Mouse (Mus musculus) left cerebral cortex, adult 11 months (tissue): Measurements from ENCODE around the gene Atp5e.

Experiments
- DNase-seq: peaks from one replicate; pipeline ENCODE4 v3.0.0; 2022; ENCODE audit warnings: low spot score

The Atp5e gene

DNA sequence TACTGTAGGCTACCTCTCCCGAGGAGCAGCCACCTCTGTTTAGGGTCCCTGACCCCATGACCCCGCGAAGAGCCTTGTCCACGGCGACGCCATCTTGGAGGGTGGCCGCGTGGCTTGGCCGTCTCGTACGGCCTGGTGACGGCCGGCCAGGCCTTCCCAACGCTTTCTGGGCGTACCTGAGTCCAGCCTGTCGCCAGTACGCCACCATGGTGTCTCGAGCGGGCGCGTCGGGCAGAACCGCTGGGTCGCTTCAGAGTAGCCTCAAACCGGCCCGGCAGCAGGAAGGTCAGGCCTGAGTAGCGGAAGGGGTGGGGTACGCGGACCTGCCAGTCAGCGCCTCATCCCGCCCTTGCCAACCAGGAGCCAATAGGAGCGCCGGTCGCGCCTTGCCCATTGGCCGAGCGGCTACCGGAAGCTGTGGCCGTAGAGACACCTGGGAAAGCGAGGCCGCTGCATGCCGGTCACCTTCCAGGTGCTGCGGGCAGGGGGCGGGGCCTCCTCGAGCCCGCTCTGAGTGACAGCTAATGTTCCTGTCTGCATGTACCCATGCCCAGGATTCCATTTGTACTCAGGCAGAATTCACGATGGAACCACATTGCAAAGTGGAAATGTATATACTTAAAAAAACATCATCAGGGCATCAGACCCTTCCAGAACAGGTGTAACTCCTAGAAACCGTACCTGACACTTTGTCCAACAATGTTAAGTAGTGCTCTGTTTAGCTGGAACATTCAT, at the start of gene Atp5e:
Gene Atp5e (minus strand): TSS at position 317 of the 735 bp plus-strand sequence.
- DNase-seq: peak; percentile 96

DNA sequence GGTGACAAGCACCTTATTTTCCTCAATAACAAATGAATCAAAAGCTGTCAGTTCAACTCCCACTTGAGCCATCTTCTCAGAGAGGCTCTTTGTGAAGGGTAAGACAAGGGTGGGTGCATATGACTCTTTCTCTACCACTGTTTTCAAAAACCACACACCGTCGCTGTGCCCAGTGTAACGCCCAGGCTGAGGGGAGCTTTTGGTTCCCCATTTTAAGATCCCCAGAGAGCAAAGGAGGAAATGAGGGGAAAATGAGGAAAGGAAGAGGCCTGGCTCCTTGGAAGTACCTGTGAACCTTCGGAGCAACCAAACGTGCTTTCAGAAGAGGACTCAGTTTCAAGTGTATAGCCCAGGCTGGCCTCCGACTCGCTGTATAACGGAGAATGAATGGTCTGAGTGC, 45.9 kb upstream of the Atp5e start:
- no peak for DNase-seq

DNA sequence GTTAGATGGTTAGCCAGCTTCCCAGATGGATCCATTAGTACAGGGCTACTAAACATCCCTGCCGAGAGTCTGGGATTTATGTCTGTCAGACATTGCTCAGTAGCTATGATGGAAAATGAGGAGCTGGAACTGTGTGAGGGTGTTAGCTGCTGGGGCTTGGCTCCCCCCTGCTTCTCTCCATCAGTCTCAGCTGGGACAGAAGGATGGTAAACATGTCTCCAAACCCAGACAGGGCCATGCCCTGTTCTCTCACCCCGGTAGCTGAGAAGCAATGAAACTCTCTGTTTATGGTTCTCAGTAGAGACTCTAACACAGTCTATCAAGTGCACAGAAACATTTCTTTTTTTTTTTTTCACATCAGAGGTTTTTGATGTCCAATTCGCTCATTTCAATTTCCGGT, 44.1 kb upstream of the Atp5e start:
- no peak for DNase-seq

DNA sequence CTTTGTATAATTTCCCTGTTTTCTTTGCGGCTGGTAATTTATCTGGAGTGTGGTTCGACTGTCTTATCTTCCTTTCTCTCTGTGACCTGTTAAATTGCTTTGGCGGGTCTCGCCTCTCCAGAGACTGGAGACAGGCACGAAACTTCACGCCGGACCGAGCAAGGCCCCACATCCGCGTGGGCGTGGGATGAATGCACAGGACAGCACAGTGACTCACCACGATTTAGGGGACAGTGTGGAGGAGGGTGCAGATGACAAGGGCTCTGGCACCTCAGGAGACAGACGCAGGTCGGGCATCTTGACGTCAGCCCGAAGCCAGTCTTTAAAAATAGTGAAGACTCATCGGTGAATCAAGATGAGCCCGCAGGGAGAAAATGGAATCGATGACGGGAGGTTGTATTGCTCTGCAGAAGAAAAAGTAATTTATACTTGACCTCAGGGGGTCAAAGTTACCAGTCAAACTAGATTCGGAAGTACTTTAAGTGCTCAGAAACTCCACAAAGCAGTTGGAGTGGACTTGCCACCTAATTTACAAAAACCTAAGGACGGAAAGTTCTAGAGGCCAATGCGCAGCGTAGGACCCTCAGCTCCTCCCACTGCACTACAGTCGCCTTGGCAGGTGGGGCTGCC, 39.0 kb upstream of the Atp5e start:
- DNase-seq: no peak

DNA sequence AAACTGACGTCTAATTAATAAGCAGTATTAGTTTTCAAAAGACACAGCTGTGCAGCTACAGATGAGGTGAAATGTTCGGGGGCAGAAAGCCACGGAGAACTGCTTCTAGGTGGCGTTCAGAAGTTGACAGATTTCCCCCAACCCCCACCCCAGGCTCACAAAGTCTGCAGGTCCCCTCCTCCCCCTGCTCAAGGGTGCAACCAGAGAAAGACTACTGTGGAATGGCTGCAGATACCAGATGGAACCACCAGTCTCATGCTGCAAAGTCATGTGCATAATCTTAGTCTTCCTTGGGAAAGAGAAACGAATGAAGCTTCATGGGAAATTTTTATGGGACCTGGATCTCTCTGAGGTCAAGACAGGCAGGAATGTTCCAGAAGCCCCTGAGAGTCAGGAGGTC, 38.4 kb upstream of the Atp5e start:
- DNase-seq: no peak

DNA sequence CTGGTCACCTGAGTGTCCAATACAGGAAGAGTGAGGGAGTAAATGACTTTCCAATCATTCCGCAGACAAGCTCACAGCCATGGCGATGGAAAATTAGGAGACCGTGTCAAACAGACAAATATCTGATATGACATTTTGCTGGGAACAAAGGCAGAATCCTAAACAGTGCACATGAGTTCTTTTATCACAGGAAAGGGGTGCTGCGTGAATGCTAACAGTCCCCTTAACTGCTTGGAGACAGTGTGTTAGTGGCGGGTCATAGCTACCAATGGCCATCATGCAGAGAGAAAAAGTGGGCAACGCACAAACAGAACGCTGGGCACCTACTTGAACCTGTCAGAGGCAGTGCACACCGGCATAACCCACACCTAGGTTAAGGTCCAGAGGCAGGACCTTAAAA, 37.6 kb upstream of the Atp5e start:
- DNase-seq: no peak

DNA sequence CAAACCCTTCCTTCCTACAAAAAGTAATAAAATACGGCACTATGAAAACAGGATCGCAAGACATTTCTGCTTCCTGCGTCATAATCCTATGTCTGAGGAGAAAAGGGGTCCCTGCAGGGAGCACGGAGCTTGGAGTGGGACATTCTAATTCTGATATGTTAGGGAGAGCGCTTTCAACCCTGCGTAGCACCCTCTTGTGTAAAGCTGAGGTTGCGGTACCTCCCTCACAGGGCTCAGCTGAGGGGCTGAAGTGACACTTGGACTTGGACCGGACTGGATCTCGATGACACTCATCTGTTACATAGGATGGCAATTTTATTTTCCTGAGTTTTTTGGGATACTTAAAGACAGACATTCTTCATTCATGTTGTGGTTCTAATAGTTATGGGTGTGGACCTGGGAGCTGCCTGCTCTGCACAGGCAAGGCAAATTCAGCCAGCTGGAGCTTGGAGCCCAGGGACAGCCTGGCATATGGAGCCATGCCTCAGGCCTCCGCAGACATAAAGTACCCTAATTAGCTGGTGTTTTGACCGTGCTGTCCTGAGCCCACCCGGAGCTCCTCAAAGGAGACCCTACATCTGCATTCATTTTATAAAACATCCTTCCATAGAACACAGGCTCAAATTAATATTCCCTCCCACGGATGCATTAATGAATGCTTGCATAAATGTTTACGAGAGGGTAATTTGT, 37.1 kb upstream of the Atp5e start:
- no peak for DNase-seq

DNA sequence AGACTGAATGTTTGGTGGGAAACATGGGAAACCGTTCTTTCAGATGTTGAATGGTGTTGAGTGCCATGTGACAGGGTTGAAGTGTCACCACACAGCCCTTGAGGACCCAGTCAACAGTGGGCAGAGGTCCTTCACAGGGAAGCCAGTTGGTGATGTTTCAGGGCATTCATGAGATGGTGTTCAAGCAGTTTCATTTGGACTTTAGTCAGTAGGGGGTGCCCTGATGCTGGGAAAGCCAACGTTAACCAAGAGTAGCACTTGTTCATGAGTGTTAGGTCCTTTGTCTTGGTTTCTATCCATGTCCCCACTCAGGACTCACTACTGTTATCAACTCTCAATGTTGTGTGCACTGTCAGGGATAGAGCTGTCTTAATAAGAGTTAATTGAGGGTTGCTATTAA, 29.0 kb upstream of the Atp5e start:
- DNase-seq: peak; percentile 19

DNA sequence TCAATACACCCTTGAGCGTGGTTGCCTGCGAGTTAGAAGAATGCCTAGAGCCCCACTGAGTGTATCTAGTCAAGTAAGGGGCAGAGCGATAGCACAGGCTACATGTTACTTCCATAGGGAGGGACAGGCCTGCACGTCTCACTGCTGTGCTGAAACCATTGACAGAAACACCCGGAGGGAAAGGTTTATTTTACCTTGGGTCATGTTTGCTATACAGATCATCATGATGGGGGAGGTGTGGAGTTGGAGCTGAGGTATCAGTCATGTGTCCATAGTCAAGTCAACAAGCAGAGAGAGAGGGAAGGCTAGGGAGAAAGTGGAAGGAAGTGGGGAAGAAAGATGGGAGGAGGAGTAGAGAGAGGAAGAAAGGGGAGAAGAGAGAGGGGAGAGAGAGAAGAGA, 23.1 kb upstream of the Atp5e start:
- no peak for DNase-seq

DNA sequence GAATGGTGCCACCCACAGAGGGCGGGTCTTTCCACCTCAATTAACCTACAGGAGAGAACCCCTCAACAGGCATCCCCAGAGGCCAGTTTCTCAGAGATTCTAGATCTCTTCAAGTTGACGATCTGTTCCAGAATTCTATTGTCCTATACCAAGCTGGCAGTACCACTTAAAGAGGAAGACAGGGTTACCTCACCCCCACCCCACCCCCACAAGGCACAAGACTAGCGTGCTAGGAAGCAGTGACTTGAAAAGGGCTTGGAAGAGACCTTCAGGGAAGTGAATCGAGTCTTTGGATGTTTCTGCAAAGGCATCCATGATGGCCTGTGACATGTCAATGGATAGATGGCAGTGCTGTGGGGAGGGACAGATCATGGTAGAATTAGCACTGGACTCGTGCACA, 14.8 kb upstream of the Atp5e start:
- no peak for DNase-seq

DNA sequence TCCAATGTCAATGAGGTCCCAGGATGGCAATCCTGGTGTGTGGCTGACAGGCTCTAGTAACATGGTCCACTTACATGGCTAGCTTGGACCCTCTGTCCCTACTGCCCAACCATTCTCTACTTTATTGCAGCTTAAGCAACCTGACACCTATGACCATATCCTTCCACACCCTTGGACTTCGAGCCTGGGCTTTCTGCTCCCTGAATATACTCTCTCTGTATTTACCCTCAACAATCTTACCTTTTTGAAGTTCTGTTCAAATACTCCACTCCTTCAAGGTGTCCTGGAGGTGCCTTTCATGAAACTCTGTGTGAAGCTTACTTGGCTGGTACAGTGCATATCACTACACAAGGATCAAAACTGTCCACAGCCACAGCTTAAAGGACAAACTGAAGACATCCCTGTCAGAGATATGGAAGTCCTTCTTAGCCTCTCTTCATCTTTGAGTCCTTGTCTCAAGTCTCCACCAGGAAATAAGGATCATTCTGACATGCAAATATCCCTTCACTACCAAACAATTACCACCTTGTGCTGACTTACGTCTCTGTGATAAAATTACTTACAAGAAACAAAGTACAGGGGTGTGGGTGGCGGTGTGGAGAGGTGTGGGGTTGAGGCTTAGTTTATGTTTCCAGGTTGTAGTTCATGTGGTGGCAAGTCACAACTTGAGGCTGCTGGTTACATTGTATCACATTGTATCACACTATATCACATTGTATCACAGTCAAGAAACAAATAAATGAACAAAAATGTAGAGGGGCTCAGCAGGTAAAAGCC, 13.8 kb upstream of the Atp5e start:
- no peak for DNase-seq

DNA sequence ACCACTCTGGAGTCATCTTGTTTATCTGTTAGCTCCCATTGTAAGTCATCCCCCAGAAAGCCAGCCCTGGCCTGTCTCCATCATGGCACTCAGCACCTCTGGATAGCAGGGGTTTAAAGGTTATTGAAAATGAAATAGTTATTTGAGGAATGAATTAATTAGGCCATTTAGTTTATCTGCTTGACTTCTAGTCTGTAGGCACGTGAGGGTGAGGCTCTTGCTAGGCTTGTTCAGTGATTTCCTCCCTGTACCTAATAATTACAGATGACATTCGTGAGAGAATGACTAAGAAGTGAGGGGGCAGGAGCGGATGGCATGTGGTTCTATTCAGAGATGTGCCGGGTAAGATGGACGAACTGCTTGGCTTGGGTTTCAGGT, 9.6 kb upstream of the Atp5e start:
- peak; percentile 13 for DNase-seq

DNA sequence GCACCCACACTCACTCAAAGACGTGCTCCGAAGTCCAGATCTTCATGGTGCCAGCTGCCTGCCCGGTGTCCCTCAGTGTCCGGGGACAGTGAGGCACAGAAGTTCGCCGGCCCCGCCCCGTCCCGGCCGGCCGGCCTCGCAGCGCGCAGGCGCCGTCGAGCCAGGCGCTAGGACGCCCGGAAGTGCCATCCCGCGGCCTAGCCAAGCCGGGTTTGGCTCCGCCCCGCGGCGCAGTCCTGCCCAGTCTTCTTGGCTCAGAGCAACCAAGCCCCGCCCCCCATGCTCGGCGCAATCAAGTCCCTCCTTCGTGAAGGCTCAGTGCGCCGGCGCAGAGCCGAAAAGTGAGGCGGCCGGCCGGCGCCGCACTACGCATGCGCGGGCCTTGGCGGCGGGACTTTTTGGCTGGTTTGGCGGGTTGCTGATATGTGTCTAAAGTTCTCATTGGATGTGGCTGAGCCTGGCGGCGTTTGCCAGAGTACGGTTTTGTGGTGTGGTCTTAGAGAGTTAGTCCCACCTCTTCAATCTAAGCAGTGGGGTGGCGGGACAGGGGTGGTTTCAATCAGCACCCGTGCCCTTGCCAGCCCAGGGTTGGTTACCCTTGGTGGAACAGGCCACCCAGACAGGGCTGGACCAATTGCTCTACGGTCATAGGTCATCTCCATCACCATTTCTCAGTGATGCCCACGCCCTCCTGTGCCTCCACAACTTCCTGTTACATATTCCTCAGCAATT, 9.1 kb upstream of the Atp5e start, which contains the start of gene Prelid3b:
Gene Prelid3b (minus strand): TSS at position 264 of the 732 bp plus-strand sequence.
- DNase-seq: peak; percentile 98

DNA sequence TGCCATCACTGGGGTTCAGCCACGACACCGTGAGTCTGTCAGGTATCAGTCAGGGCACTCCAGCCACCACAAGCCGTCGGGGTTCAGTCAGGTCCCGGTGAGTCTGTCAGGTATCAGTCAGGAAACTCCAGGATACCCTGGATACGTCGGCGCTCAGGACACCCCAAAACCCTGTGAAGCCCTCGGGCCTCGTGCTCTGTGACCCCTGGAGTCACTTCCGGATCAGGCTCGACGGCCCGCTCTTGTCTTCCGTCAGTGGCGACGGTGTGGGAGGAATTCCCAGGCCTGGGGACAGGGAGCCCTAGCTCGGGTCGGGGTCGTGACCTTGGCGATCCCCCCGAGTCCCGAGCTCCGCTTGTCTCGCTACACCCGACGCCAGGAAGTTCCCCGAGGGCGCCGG, 8.5 kb upstream of the Atp5e start:
- DNase-seq: peak; percentile 12

DNA sequence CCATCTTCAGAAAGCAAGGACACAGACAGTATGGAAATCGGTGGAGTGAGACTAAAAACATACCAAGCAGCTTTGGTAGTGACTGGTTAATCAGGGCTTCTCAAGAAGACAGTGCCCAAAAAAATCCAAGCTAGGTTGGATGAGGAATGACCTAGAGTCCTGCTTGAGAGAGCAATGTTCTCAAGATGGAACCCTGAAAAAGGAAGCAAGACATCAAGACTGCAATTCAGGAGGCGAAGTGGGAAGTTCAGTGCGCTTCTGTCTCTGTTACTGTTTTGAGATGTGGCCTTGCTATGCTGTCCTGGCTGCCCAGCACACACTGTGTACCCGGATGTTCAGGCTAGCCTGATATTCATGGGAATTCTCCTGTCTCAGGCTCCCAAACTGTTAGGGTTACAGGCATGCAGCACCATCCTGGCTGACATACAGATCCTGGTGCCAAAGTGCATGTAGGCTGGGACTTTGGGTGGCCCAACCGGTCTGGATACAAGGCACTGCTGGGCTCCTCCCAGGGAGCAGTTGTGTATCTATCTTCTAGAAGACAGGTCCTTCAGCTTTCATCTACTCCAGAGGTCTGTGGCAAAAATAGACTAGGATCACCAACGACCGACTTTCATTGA, 7.0 kb upstream of the Atp5e start:
- no peak for DNase-seq

DNA sequence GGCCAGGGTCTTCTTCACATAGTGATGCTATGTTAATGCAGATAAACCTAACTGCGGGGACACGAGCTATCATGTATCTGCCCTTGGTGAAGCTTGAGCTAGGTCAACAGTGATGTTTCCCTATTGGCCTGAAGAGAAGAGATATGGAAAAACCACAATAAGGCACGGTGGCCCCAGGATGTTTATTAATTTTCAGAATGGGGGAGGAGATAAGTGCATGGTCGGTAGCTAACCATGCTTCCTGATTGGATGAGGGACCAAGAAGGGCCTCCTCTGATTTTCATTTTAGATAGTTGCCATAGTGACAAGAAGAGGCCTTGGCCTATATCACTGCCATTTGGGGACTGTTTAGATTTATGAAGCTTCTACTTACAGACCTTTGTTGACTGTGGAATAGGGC, 6.4 kb upstream of the Atp5e start:
- DNase-seq: no peak

DNA sequence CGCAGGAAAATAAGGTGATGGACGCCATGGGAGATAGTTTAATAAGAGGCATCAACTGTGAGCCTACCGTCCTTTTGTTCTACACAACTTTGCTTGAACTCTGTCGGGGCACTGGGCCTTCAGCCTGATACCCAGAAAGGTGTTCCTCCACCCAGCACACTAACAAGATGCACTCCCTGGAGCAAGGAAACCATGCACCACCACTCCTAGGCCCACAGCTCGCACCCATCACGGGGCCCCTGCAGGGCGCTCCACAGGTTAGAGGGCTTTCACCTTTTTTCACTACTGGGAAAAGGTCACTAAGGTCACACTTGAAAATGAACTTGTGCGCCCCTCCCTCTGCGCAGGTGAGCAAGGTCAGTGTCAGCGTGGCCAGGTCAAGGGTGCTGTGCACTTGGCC, 535 bp downstream of the Atp5e start:
- DNase-seq: no peak

DNA sequence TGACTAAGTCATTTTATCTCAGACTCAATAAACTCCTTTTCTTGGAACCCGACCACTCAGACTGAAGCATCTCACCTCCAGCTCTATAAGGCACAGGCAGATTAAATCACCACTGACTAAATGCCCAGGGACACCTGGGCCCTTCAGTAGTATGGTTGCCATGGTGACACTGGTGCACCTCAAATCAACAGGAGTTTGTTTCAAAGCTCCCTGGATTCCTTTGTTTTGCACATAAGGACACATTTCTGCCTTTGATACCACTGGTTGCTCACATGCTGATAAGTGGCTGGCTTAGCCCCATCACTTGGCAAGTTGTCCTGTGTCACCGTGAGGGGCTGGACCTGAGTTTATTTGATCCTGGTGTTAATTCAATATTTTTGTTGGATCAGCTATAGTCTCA, 4.5 kb downstream of the Atp5e start:
- DNase-seq: no peak

DNA sequence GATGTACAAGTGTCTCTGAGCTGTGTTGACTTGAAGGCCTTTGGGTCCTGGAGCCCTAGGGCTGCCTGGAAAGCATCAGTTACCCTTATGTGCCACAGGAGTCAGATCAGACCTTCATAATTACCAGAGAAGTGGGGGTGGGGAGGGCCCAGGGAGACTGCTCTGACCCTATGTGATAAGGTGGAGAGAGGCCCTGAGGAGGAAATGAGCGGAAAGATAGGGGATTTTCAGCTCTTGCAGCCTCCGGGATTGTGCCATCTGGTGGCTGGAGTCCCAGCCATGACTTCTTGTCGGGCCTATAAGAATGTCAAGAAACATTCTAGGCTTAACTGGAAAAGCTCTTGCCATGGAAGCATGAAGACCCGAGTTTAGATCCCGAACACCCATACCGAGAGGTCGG, 10.2 kb downstream of the Atp5e start:
- no peak for DNase-seq

DNA sequence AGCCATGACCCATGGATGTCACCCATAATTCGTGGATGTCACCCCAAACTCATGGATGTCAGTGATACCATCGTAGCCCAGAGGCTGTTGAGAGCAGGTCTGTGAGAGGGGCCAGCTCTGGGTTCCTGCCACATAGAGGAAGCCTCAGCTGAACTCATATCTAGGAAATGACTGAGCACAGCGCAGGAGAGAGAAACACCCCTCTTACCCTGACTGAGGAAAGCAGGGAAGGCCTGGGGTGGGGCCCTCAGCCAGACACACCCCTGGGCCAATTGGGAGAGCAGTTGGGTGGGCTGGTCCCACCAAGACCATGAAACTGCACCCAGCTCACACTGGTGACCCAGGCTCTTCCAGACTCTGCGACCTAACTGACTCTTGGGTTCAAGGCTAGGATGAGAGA, 13.6 kb downstream of the Atp5e start, which contains the start of gene Tubb1:
Gene Tubb1 (plus strand): TSS at position 343 of the 400 bp plus-strand sequence.
- no peak for DNase-seq

DNA sequence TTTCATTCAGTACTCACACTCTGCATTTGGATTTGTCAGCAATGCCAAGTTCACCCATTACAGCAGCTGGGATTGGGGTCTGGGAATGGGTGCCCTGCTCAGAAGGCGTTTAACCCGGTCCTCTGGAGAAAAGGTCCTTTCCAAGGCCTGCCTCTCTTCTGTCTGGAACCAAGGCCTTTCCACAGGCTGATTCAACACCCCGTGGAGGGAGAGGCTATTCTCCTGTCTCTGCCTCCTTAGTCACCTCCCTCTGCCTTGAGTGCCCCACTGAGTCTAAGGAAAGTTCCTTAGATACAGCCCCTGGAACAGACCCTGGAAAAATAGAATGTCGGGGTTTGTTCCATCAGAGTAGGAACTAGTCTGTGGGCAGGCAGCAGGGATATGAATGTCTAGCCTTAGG, 15.5 kb downstream of the Atp5e start:
- no peak for DNase-seq
